In the genomic region with DNA sequence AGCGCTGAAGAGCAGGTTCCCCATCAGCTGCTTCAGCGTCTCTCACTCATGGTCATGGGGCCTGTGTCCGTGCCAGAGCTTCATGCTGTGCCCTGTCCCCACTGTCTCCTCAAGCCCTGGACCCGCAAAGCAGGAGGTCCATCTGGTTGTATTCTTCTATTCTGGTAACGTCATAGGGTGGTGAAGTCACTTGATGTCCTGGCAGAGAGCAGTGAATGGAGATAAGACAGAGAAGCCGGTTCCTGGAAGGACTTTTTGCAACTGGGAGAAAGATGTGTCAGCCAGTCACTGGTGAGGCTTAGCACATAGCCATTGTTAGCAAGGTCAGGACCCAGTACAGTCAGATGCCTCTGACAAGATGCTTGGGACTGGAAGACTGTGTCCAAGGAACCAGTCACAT, we compare ENCODE assay signal across 12 mouse cellular contexts.
"Had no signal": no experiment of that assay in that cellular context is flagged by ENCODE, and none has a peak within 500 bp of the region (broad histone marks: within the 10 kb centered on the region; RNA-seq: fewer than 3 reads in every experiment).

No protein-coding gene starts in this region.

- H3K9ac ChIP-seq: limb, embryonic 15.5 days; liver, embryonic 13.5 days; liver, postnatal 0 days; lung, embryonic 15.5 days; neural tube, embryonic 12.5 days; stomach, embryonic 15.5 days had no signal

- H3K27me3 ChIP-seq: stomach, embryonic 15.5 days had no signal

- DNase-seq: kidney, postnatal 25 days; liver, embryonic 13.5 days; liver, postnatal 0 days; midbrain, embryonic 14.5 days; right cerebral cortex, postnatal 4 days; spleen, adult 18-20 months; thymus, adult 2 months; thymus, postnatal 25 days had no signal

- H3K4me1 ChIP-seq: liver, embryonic 13.5 days; neural tube, embryonic 12.5 days had no signal

- H3K4me3 ChIP-seq: limb, embryonic 15.5 days; liver, embryonic 13.5 days; lung, embryonic 15.5 days; neural tube, embryonic 12.5 days; stomach, embryonic 15.5 days had no signal

- H3K9me3 ChIP-seq: limb, embryonic 15.5 days; liver, embryonic 13.5 days; lung, embryonic 15.5 days; neural tube, embryonic 12.5 days; stomach, embryonic 15.5 days had no signal

- H3K27ac ChIP-seq: limb, embryonic 15.5 days; liver, embryonic 13.5 days; lung, embryonic 15.5 days; neural tube, embryonic 12.5 days; stomach, embryonic 15.5 days had no signal

- H3K4me2 ChIP-seq: limb, embryonic 15.5 days; liver, embryonic 13.5 days; lung, embryonic 15.5 days; neural tube, embryonic 12.5 days; stomach, embryonic 15.5 days had no signal

- H3K36me3 ChIP-seq: limb, embryonic 15.5 days; liver, embryonic 13.5 days; lung, embryonic 15.5 days; neural tube, embryonic 12.5 days; stomach, embryonic 15.5 days had no signal

- ATAC-seq: liver, postnatal 0 days had no signal
